17 mouse cellular contexts compared by ENCODE assay signal in the genomic region with DNA sequence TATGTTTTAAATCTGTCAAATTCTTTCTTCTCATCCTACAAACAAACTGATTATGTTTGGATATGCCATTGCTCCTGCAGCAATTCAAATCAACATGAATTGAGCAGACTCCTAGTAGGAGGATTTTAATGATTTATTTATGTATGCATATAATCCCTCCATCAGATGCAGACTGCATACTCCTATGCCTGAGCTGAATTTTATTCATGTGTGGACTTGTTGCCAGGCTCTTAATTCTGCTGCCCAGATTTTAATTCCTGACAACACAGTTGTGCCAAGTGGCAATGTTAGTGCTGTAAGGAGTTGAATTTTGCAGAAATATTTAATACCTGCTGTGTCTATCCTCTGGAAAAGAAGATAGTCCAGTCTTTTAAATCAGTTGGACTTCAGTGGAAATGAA.
DNase-seq lines count a peak whose midpoint lies in the region; ATAC-seq and TF ChIP-seq lines count a peak whose summit lies in the region.
"Had no signal": no experiment of that assay in that cellular context is flagged by ENCODE, and none has a peak within 500 bp of the region (broad histone marks: within the 10 kb centered on the region; RNA-seq: fewer than 3 reads in every experiment).

No protein-coding gene starts in this region.

- H3K36me3 ChIP-seq in forebrain, embryonic 13.5 days (ENCODE audit: poor library complexity, severe bottlenecking), result no peaks in the 10 kb centered on the region
- no peaks in the 10 kb centered on the region for H3K36me3 ChIP-seq in forebrain, embryonic 12.5 days (replicated peaks)
- H3K36me3 ChIP-seq in forebrain, embryonic 16.5 days (ENCODE audit: control insufficient read depth, insufficient read depth), result no peaks in the 10 kb centered on the region
- H3K36me3 ChIP-seq in forebrain, embryonic 10.5 days (replicated peaks), result no peaks in the 10 kb centered on the region
- H3K36me3 ChIP-seq: embryonic facial prominence, embryonic 10.5 days; embryonic facial prominence, embryonic 12.5 days had no signal

- TF ChIP-seq POLR2A in brain, embryonic 14.5 days (IDR thresholded peaks at IDR 0.05; ENCODE audit: borderline replicate concordance, extremely low read depth, insufficient read depth, insufficient read length, poor library complexity, severe bottlenecking), result no peak

- no peak overlapping the region for H3K4me3 ChIP-seq in forebrain, embryonic 13.5 days
- H3K4me3 ChIP-seq in forebrain, embryonic 12.5 days (replicated peaks), result no peak overlapping the region
- H3K4me3 ChIP-seq in forebrain, embryonic 16.5 days (replicated peaks; ENCODE audit: low read length), result no peak overlapping the region
- no peak overlapping the region for H3K4me3 ChIP-seq in forebrain, embryonic 10.5 days
- H3K4me3 ChIP-seq: embryonic facial prominence, embryonic 10.5 days; embryonic facial prominence, embryonic 12.5 days had no signal

- ATAC-seq in forebrain, embryonic 13.5 days, result 0 out of 2 replicates have a peak, but pooled peaks have one; percentile 36
- ATAC-seq in forebrain, embryonic 12.5 days (ENCODE audit: low FRiP score), result no peak
- peak; percentile 62 for ATAC-seq in forebrain, embryonic 16.5 days
- ATAC-seq: forebrain, postnatal 0 days had no signal

- DNase-seq in forebrain, embryonic 10.5 days (ENCODE audit: extremely low spot score, low spot score), result no peak
- DNase-seq in brain, embryonic 14.5 days (ENCODE audit: low read depth), result peak; percentile 58
- DNase-seq in left cerebral cortex, postnatal 14 days (ENCODE audit: low spot score in 2 of 2), result no peak
- DNase-seq: adrenal gland, adult 2 months; adrenal gland, postnatal 10 days; adrenal gland, postnatal 25 days; cerebellum, adult 11 months; cerebellum, adult 18-20 months; cerebellum, adult 8-10 months; cerebellum, adult 9-11 months; cerebellum, postnatal 25 days; forebrain, postnatal 0 days had no signal

- no peak overlapping the region for H3K27ac ChIP-seq in forebrain, embryonic 13.5 days
- no peak overlapping the region for H3K27ac ChIP-seq in forebrain, embryonic 12.5 days
- no peak overlapping the region for H3K27ac ChIP-seq in forebrain, embryonic 16.5 days (ENCODE audit: low read length)
- H3K27ac ChIP-seq in forebrain, embryonic 10.5 days, result no peak overlapping the region
- H3K27ac ChIP-seq: embryonic facial prominence, embryonic 10.5 days; embryonic facial prominence, embryonic 12.5 days had no signal

- H3K4me1 ChIP-seq in forebrain, embryonic 13.5 days, result no peaks in the 10 kb centered on the region
- no peaks in the 10 kb centered on the region for H3K4me1 ChIP-seq in forebrain, embryonic 12.5 days
- H3K4me1 ChIP-seq in forebrain, embryonic 16.5 days (replicated peaks; ENCODE audit: control insufficient read depth, insufficient read depth, low read length), result no peaks in the 10 kb centered on the region
- H3K4me1 ChIP-seq in forebrain, embryonic 10.5 days, result no peaks in the 10 kb centered on the region
- H3K4me1 ChIP-seq: embryonic facial prominence, embryonic 10.5 days; embryonic facial prominence, embryonic 12.5 days had no signal

- no peak for TF ChIP-seq CTCF in brain, embryonic 14.5 days (IDR thresholded peaks at IDR 0.05; ENCODE audit: borderline replicate concordance, extremely low read depth, insufficient read depth, insufficient read length)

- no peak overlapping the region for H3K9ac ChIP-seq in forebrain, embryonic 13.5 days
- H3K9ac ChIP-seq in forebrain, embryonic 12.5 days, result no peak overlapping the region
- H3K9ac ChIP-seq in forebrain, embryonic 16.5 days (replicated peaks; ENCODE audit: low read depth, low read length), result no peak overlapping the region
- H3K9ac ChIP-seq: embryonic facial prominence, embryonic 12.5 days; forebrain, postnatal 0 days had no signal

- H3K4me2 ChIP-seq in forebrain, embryonic 13.5 days, result no peak overlapping the region
- no peak overlapping the region for H3K4me2 ChIP-seq in forebrain, embryonic 12.5 days
- no peak overlapping the region for H3K4me2 ChIP-seq in forebrain, embryonic 16.5 days (ENCODE audit: low read length)
- H3K4me2 ChIP-seq: embryonic facial prominence, embryonic 12.5 days had no signal

- H3K27me3 ChIP-seq in forebrain, embryonic 13.5 days, result no peaks in the 10 kb centered on the region
- no peaks in the 10 kb centered on the region for H3K27me3 ChIP-seq in forebrain, embryonic 12.5 days
- H3K27me3 ChIP-seq in forebrain, embryonic 16.5 days (replicated peaks; ENCODE audit: control insufficient read depth, insufficient read depth, low read length), result no peaks in the 10 kb centered on the region
- H3K27me3 ChIP-seq in forebrain, embryonic 10.5 days (ENCODE audit: poor library complexity, severe bottlenecking), result no peaks in the 10 kb centered on the region
- H3K27me3 ChIP-seq: embryonic facial prominence, embryonic 12.5 days had no signal

- no peaks in the 10 kb centered on the region for H3K9me3 ChIP-seq in forebrain, embryonic 13.5 days (replicated peaks)
- no peaks in the 10 kb centered on the region for H3K9me3 ChIP-seq in forebrain, embryonic 12.5 days
- H3K9me3 ChIP-seq in forebrain, embryonic 16.5 days (ENCODE audit: control insufficient read depth, low read length), result no peaks in the 10 kb centered on the region
- H3K9me3 ChIP-seq in forebrain, embryonic 10.5 days, result no peaks in the 10 kb centered on the region
- H3K9me3 ChIP-seq: embryonic facial prominence, embryonic 10.5 days; embryonic facial prominence, embryonic 12.5 days had no signal

- intact Hi-C loops in left cerebral cortex, postnatal 14 days (cut with DNase I), result no loop called here
